Mouse (Mus musculus) layer of hippocampus, adult 18-20 months (tissue): ENCODE measurements around the gene St8sia6. TPM values are rescaled to one million over a fixed set of nuclear protein-coding genes. Genes with fewer than 3 reads are reported as not detected.
"Not testable (repeated sequence)": the region's sequence is repeated elsewhere in the genome, so short reads cannot be mapped to it uniquely, and the experiment has no call there.

ENCODE experiments used
- DNase-seq, 2 experiments: peaks; one replicate each; pipeline ENCODE4 v3.0.0; 2022; ENCODE audit warnings: low spot score in 2 of 2
- total RNA-seq, 2 experiments: library from RNA; stranded (reverse); gene quantifications; 2 replicates each; pipeline ENCODE4 v1.2.3; 2021

Gene St8sia6
- total RNA-seq, 2 experiments from 2014 or later, result 3.2 to 4.0 TPM

DNA sequence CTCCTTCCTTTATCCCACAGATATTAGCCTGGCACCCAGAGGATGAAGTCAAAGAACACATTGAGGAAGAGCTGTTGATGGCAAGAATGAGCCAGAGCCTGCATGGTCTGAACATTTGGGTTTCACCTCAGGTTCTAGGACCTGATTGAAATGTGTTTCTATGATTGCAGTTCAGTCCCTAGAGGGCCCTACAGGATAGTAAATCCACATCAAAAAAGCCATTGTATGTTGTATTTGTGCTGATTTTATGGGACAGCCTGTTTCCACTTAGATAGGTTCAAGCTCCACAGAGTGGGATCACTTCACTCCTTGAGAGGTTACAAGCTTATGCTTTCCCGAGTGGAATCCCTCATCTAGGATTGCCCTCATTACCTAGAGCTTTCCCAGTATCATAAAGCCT is 159.0 kb downstream of the St8sia6 start:
- DNase-seq, result no peak

DNA sequence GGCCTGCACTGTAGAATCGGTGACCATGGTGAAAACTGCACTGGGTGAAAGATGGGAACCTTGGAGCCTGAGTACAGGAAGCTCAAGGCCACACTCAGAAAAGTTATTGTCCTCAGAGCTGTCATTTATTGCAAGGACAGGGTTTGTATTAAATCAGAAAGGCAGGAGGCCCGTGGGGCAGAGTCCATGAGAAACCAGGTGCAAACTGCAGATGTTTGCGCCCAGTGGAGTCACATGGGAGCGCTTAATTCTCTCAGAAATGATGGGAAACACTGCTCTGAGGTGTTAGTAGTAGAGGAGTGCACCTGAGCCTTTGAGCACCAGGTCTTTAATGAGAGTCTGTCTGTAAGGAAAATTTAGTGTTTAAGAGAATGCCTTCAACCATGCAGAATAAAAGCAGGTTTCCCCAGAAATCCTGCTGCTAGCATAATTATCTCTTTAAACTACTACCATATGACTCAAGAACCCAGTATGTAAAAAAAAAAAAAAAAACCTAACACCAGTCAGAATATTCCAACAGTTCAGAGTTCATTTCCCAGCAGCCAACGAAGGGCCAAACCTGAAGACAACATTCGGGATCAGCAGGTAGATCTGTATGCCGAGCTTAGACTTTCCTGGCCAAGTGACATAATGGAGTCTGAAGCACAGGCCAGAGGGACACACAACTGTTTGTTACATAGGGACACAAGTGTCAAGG is 163.6 kb downstream of the St8sia6 start:
- DNase-seq, result no peak

DNA sequence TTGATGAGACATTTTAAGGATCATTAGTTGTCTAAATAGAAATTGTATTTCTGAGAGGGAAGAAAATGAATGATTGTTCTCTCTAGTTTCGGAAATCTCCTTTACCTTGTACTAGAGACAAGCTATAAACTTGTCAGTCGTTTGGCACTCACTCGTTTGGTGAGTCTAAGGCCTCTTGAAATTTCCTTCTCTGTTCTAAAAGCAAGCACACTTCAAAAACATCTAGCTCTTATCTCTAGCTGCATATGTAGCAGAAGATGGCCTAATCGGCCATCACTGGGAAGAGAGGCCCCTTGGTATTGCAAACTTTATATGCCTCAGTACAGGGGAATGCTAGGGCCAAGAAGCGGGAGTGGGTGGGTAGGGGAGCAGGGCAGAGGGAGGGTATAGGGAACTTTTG is 190.2 kb downstream of the St8sia6 start:
- DNase-seq, result not testable (repeated sequence)

DNA sequence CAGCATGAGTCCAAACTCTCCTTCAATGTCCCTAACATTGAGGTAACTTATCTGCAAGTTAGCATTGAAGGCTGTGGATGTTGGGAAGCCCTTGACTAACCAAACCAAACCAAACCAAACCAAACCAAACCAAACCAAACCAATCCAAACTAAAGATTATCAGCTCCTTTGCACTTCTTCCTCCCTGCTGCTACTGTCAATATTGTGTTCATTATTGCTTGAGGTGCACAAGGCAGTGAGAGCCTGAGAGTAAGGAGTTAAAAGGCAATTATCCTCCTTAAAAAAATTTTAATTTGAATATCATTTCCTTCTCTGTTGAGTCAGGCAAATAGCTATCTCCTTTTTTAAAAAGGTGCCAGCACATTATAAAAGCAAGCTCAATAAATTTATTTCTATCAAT is 190.8 kb downstream of the St8sia6 start:
- DNase-seq, result no peak

Other genes starting within 250 kb of the St8sia6 start
- 1 to 10 TPM; 4.4 to 4.6 TPM for gene Trdmt1, start 249.4 kb downstream of the St8sia6 start, total RNA-seq
- gene Vim, start 220.1 kb downstream of the St8sia6 start, total RNA-seq, result 10 to 100 TPM; 58.9 to 60.6 TPM